Mouse (Mus musculus) MEL (cell line): Measurements from ENCODE around the gene Sez6l. TPM values are rescaled to one million over a fixed set of nuclear protein-coding genes. Genes with fewer than 3 reads are reported as not detected.
"Not testable (repeated sequence)": the region's sequence is repeated elsewhere in the genome, so short reads cannot be mapped to it uniquely, and the experiment has no call there.

ENCODE experiments used
- DNase-seq: peaks from one replicate; pipeline ENCODE4 v3.0.0; 2011; ENCODE audit warnings: low read depth, low spot score
- H3K27ac ChIP-seq: 2 replicates; pipeline ENCODE4 v1.5.1; 2012; ENCODE audit warnings: low read depth, mild to moderate bottlenecking, control low read depth, low read length, moderate library complexity; ENCODE audit not compliant: control insufficient read depth
- H3K27me3 ChIP-seq, 2 experiments: fragments of 150-350 bp in 1 of 2; sonication (generic) in 1 of 2; 2 replicates each; pipeline ENCODE4 v1.6.1; 2012; ENCODE audit warnings: low read length in 2 of 2, mild to moderate bottlenecking in 2 of 2, improper control_type of control experiment in 1 of 2, moderate library complexity in 1 of 2; ENCODE audit not compliant: insufficient read depth in 2 of 2, control insufficient read depth in 1 of 2
- H3K36me3 ChIP-seq, 2 experiments: 2 replicates each; pipeline ENCODE4 v1.6.1; 2012 to 2014; ENCODE audit warnings: low read length in 2 of 2, improper control_type of control experiment in 1 of 2, inconsistent platforms in 1 of 2, mild to moderate bottlenecking in 1 of 2; ENCODE audit not compliant: insufficient read depth in 2 of 2, control insufficient read depth in 1 of 2
- H3K4me1 ChIP-seq, 2 experiments: fragments of 150-350 bp in 1 of 2; sonication (generic) in 1 of 2; 2 replicates each; pipeline ENCODE4 v1.6.1; 2012; ENCODE audit warnings: low read length in 2 of 2, improper control_type of control experiment in 1 of 2, mild to moderate bottlenecking in 1 of 2; ENCODE audit not compliant: insufficient read depth in 2 of 2, control insufficient read depth in 1 of 2
- H3K4me3 ChIP-seq, 2 experiments: fragments of 150-350 bp in 1 of 2; sonication (generic) in 1 of 2; 2 replicates each; pipeline ENCODE4 v1.5.1; 2012; ENCODE audit warnings: low read depth in 2 of 2, low read length in 2 of 2, mild to moderate bottlenecking in 2 of 2, moderate library complexity in 2 of 2, control low read depth in 1 of 2, improper control_type of control experiment in 1 of 2; ENCODE audit not compliant: control insufficient read depth in 1 of 2, insufficient read depth in 1 of 2
- H3K79me2 ChIP-seq: 2 replicates; pipeline ENCODE4 v1.6.1; 2012; ENCODE audit warnings: mild to moderate bottlenecking, low read length, moderate library complexity; ENCODE audit not compliant: control insufficient read depth, poor library complexity, insufficient read depth
- H3K9ac ChIP-seq: 2 replicates; pipeline ENCODE4 v1.6.1; 2012; ENCODE audit warnings: low read depth, mild to moderate bottlenecking, control low read depth, low read length, moderate library complexity; ENCODE audit not compliant: control insufficient read depth, poor library complexity, severe bottlenecking
- H3K9me3 ChIP-seq: fragments of 150-350 bp; sonication (generic); replicated peaks from 2 replicates; pipeline ENCODE4 v1.6.1; 2012; ENCODE audit warnings: mild to moderate bottlenecking, low read length, improper control_type of control experiment, moderate library complexity; ENCODE audit not compliant: insufficient read depth
- CHD2 ChIP-seq: IDR thresholded peaks from 2 replicates; pipeline ENCODE4 v1.6.1; 2011; ENCODE audit warnings: low read length, improper control_type of control experiment
- E2F4 ChIP-seq: IDR thresholded peaks from 2 replicates; pipeline ENCODE4 v1.6.1; 2011; ENCODE audit warnings: low read depth, low read length, improper control_type of control experiment, borderline replicate concordance
- ELF1 ChIP-seq: IDR thresholded peaks from 2 replicates; pipeline ENCODE4 v1.6.1; 2014; ENCODE audit warnings: low read depth, mild to moderate bottlenecking, inconsistent platforms, low read length, improper control_type of control experiment, moderate library complexity
- ETS1 ChIP-seq: IDR thresholded peaks from 2 replicates; pipeline ENCODE4 v1.6.1; 2012; ENCODE audit warnings: low read depth, mild to moderate bottlenecking, inconsistent platforms, low read length, improper control_type of control experiment, moderate library complexity
- MEF2A ChIP-seq: IDR thresholded peaks from 2 replicates; pipeline ENCODE4 v1.6.1; 2014; ENCODE audit warnings: low read depth, mild to moderate bottlenecking, inconsistent platforms, low read length, improper control_type of control experiment; ENCODE audit not compliant: poor library complexity, insufficient replicate concordance, severe bottlenecking; ENCODE audit errors: extremely low read depth
- NRF1 ChIP-seq: IDR thresholded peaks from 2 replicates; pipeline ENCODE4 v1.6.1; 2014; ENCODE audit warnings: low read depth, mild to moderate bottlenecking, inconsistent platforms, low read length, improper control_type of control experiment, moderate library complexity; ENCODE audit not compliant: poor library complexity, insufficient read depth, severe bottlenecking
- POLR2A ChIP-seq, 2 experiments: IDR thresholded peaks; 2 replicates each; pipeline ENCODE4 v1.6.1; 2011 to 2012; ENCODE audit warnings: low read length in 2 of 2, mild to moderate bottlenecking in 2 of 2, control low read depth in 1 of 2, improper control_type of control experiment in 1 of 2, low read depth in 1 of 2, moderate library complexity in 1 of 2; ENCODE audit not compliant: control insufficient read depth in 1 of 2, insufficient read depth in 1 of 2, poor library complexity in 1 of 2
- RCOR1 ChIP-seq: IDR thresholded peaks from 2 replicates; pipeline ENCODE4 v1.6.1; 2012; ENCODE audit warnings: low read depth, mild to moderate bottlenecking, inconsistent platforms, low read length, improper control_type of control experiment
- SIN3A ChIP-seq: IDR thresholded peaks from 2 replicates; pipeline ENCODE4 v1.6.1; 2012; ENCODE audit warnings: low read length, improper control_type of control experiment, inconsistent platforms
- ZC3H11A ChIP-seq: IDR thresholded peaks from 2 replicates; pipeline ENCODE4 v1.6.1; 2012; ENCODE audit warnings: low read depth, mild to moderate bottlenecking, inconsistent platforms, low read length, improper control_type of control experiment
- ZMIZ1 ChIP-seq: IDR thresholded peaks from 2 replicates; pipeline ENCODE4 v1.6.1; 2012; ENCODE audit warnings: low read depth, mild to moderate bottlenecking, inconsistent platforms, low read length, improper control_type of control experiment, moderate library complexity
- ZNF384 ChIP-seq: IDR thresholded peaks from 2 replicates; pipeline ENCODE4 v1.6.1; 2012; ENCODE audit warnings: low read depth, mild to moderate bottlenecking, inconsistent platforms, low read length, improper control_type of control experiment
- polyA plus RNA-seq, 2 experiments: library from polyadenylated mRNA; stranded (reverse) in 1 of 2; unstranded in 1 of 2; fragments of >175 nt in 1 of 2; fragments of >200 nt in 1 of 2; gene quantifications; 2 replicates each; pipeline versions ENCODE4 v1.2.1 to v1.2.4; 2012; ENCODE audit warnings: low replicate concordance in 2 of 2, low read depth in 1 of 2; ENCODE audit not compliant: insufficient read length in 2 of 2, insufficient read depth in 1 of 2, missing spikeins in 1 of 2
- total RNA-seq: library from RNA; depleted of rRNA; stranded (reverse); fragments of 300-350 nt; gene quantifications from 2 replicates; pipeline ENCODE4 v1.2.3, GENCODE M21; 2012

Sez6l gene
- total and polyA plus RNA-seq, 3 experiments, result not detected

GRCm38 (mm10) chr5:112418023-112418422 is 159.0 kb downstream of the Sez6l start:
- no peak for DNase-seq
- H3K79me2 ChIP-seq, result no peaks in the 10 kb centered on the region
- no peaks in the 10 kb centered on the region for H3K4me1 ChIP-seq
- no peaks in the 10 kb centered on the region for H3K27me3 ChIP-seq
- no peaks in the 10 kb centered on the region for H3K36me3 ChIP-seq
- no peak overlapping the region for H3K27ac ChIP-seq
- TF ChIP-seq ETS1, result no peak
- TF ChIP-seq NRF1, result no peak
- no peak for TF ChIP-seq ZNF384
- no peak for TF ChIP-seq ZC3H11A
- TF ChIP-seq SIN3A, result no peak
- TF ChIP-seq CHD2, result no peak
- no peak for TF ChIP-seq ZMIZ1
- TF ChIP-seq POLR2A (IDR thresholded peaks at IDR 0.05; ENCODE audit: control insufficient read depth in 1 of 2, insufficient read depth in 1 of 2, low read depth in 1 of 2, low read length in 2 of 2, poor library complexity in 1 of 2), result no peak
- no peak for TF ChIP-seq ELF1
- H3K9me3 ChIP-seq, result no peaks in the 10 kb centered on the region
- H3K4me3 ChIP-seq, result no peak overlapping the region
- H3K9ac ChIP-seq, result no peak overlapping the region

- TF ChIP-seq RCOR1 (no peak), E2F4 (no peak), ZC3H11A (no peak), MEF2A (no peak), NRF1 (no peak)
- TF ChIP-seq, all 39 proteins: peak for 0
- Histone ChIP-seq H3K27me3 (no peaks in the 10 kb centered on the region), H3K79me2 (no peaks in the 10 kb centered on the region), H3K9me3 (no peaks in the 10 kb centered on the region), H3K27ac (no peak overlapping the region), H3K9ac (no peak overlapping the region), H3K4me1 (no peaks in the 10 kb centered on the region), H3K4me3 (no peak overlapping the region), H3K36me3 (no peaks in the 10 kb centered on the region)
- DNase-seq, result no peak
Measured at GRCm38 (mm10) chr5:112416673-112417072, 160.3 kb downstream of the Sez6l start.

GRCm38 (mm10) chr5:112412781-112413180 is 164.2 kb downstream of the Sez6l start:
- not testable (repeated sequence) for H3K9ac ChIP-seq, H3K79me2 ChIP-seq, H3K36me3 ChIP-seq, H3K4me1 ChIP-seq, H3K4me3 ChIP-seq, H3K27me3 ChIP-seq, H3K27ac ChIP-seq, H3K9me3 ChIP-seq, DNase-seq
